Mouse (Mus musculus) liver, embryonic 15.5 days (tissue): Measurements from ENCODE around the gene Eml3. TPM values are rescaled to one million over a fixed set of nuclear protein-coding genes. Genes with fewer than 3 reads are reported as not detected.
"Not testable (repeated sequence)": the region's sequence is repeated elsewhere in the genome, so short reads cannot be mapped to it uniquely, and the experiment has no call there.

Source experiments
- ATAC-seq: fragments of 200-750 bp; cut with Nextera tagmentation; 2 replicates; pipeline ENCODE4 v1.8.0; 2017; ENCODE audit warnings: moderate number of reproducible peaks, mild to moderate bottlenecking, moderate library complexity; ENCODE audit not compliant: insufficient read depth
- H3K27ac ChIP-seq: fragments of 300-500 bp; sonication (generic); replicated peaks from 2 replicates; pipeline ENCODE4 v1.5.1; 2015; ENCODE audit warnings: mild to moderate bottlenecking, inconsistent platforms
- H3K27me3 ChIP-seq: fragments of 300-500 bp; sonication (generic); 2 replicates; pipeline ENCODE4 v1.6.1; 2015; ENCODE audit warnings: mild to moderate bottlenecking, inconsistent platforms
- H3K36me3 ChIP-seq: fragments of 300-500 bp; sonication (generic); replicated peaks from 2 replicates; pipeline ENCODE4 v1.6.1; 2015; ENCODE audit warnings: moderate library complexity, mild to moderate bottlenecking, inconsistent platforms
- H3K4me1 ChIP-seq: fragments of 300-500 bp; sonication (generic); replicated peaks from 2 replicates; pipeline ENCODE4 v1.6.1; 2015; ENCODE audit warnings: inconsistent platforms
- H3K4me2 ChIP-seq: fragments of 300-500 bp; sonication (generic); 2 replicates; pipeline ENCODE4 v1.6.1; 2015; ENCODE audit warnings: moderate library complexity, mild to moderate bottlenecking, inconsistent platforms
- H3K4me3 ChIP-seq: fragments of 300-500 bp; sonication (generic); replicated peaks from 2 replicates; pipeline ENCODE4 v1.5.1; 2015; ENCODE audit warnings: mild to moderate bottlenecking, inconsistent platforms
- H3K9ac ChIP-seq: fragments of 300-500 bp; sonication (generic); 2 replicates; pipeline ENCODE4 v1.6.1; 2015; ENCODE audit warnings: moderate library complexity, mild to moderate bottlenecking, inconsistent platforms
- H3K9me3 ChIP-seq: fragments of 300-500 bp; sonication (generic); replicated peaks from 2 replicates; pipeline ENCODE4 v1.6.1; 2016; ENCODE audit warnings: inconsistent platforms
- WGBS: fragments of 180-500 bp; shearing (Covaris S2); methylation state at CpG from one replicate; pipeline ENCODE4 v1.1.7; 2015; ENCODE audit warnings: mixed read lengths; ENCODE audit not compliant: insufficient replicate concordance; 5-methylcytosine and 5-hydroxymethylcytosine counted together
- polyA plus RNA-seq: library from polyadenylated mRNA; unstranded; fragments of >200 nt; fragmentation: Nextera tagmentation; extraction: Ambion mirVana; gene quantifications from 2 replicates; pipeline ENCODE4 v1.2.1, GENCODE M21; 2015

Gene Eml3
- polyA plus RNA-seq, 1 experiment from 2014 or later: 13.1 TPM

GRCm38 (mm10) chr19:8895397-8895960, 33.9 kb upstream of the Eml3 start:
- Histone ChIP-seq H3K9ac (no peak overlapping the region), H3K36me3 (peaks cover 40% of the 10 kb centered on the region), H3K9me3 (no peaks in the 10 kb centered on the region), H3K4me3 (no peak overlapping the region), H3K4me1 (peaks cover 74% of the 10 kb centered on the region), H3K4me2 (peak overlapping the region; percentile 20), H3K27ac (0 out of 2 replicates have a peak overlapping the region, but pooled peaks have one; percentile 20), H3K27me3 (no peaks in the 10 kb centered on the region)
- 85% methylated on average over 9 of the region's 9 CpGs for WGBS
- ATAC-seq: no peak

GRCm38 (mm10) chr19:8896231-8896630, 33.1 kb upstream of the Eml3 start:
- H3K27me3 ChIP-seq, H3K9ac ChIP-seq, H3K4me3 ChIP-seq, H3K9me3 ChIP-seq, ATAC-seq: not testable (repeated sequence)
- H3K4me1 ChIP-seq: peaks cover 76% of the 10 kb centered on the region
- H3K27ac ChIP-seq: peak overlapping the region; percentile 90
- H3K4me2 ChIP-seq: peak overlapping the region; percentile 20; the same call in 1 of the 2 replicates
- 71% methylated on average over 5 of the region's 5 CpGs for WGBS
- H3K36me3 ChIP-seq: peaks cover 36% of the 10 kb centered on the region

GRCm38 (mm10) chr19:8897211-8897864, 32.0 kb upstream of the Eml3 start:
- not testable (repeated sequence) for H3K27me3 ChIP-seq, H3K9me3 ChIP-seq
- peak overlapping the region; percentile 90 for H3K27ac ChIP-seq
- peak overlapping the region; percentile 91 for H3K9ac ChIP-seq
- ATAC-seq: peak; percentile 33
- H3K36me3 ChIP-seq: peaks cover 43% of the 10 kb centered on the region
- 40% methylated on average over 21 of the region's 21 CpGs for WGBS
- H3K4me1 ChIP-seq: peaks cover 70% of the 10 kb centered on the region
- H3K4me2 ChIP-seq: peak overlapping the region; percentile 81
- peak overlapping the region; percentile 86 for H3K4me3 ChIP-seq

- Histone ChIP-seq H3K4me3 (peak within 1 kb of the TSS; percentile 86), H3K36me3 (peaks cover 47% of the 10 kb centered on the region), H3K4me1 (peaks cover 66% of the 10 kb centered on the region), H3K9me3 (no peaks in the 10 kb centered on the region), H3K27me3 (no peaks in the 10 kb centered on the region), H3K27ac (peak within 1 kb of the TSS; percentile 90), H3K9ac (peak within 1 kb of the TSS; percentile 91), H3K4me2 (peak within 1 kb of the TSS; percentile 81)
- under 1% methylated on average over 53 of the region's 53 CpGs for WGBS
- peak; percentile 98 for ATAC-seq
Observed at GRCm38 (mm10) chr19:8897865-8898495, 31.4 kb upstream of the Eml3 start, which contains the start of gene Ganab. Gene Ganab (plus strand): TSS chr19:8898071.

GRCm38 (mm10) chr19:8898576-8898975, 30.8 kb upstream of the Eml3 start:
- Histone ChIP-seq H3K9ac (peak overlapping the region; percentile 91), H3K36me3 (peaks cover 53% of the 10 kb centered on the region), H3K4me2 (peak overlapping the region; percentile 81), H3K4me3 (peak overlapping the region; percentile 86), H3K27ac (peak overlapping the region; percentile 90), H3K27me3 (no peaks in the 10 kb centered on the region), H3K9me3 (no peaks in the 10 kb centered on the region), H3K4me1 (peaks cover 61% of the 10 kb centered on the region)
- no peak for ATAC-seq
- 3% methylated on average over 13 of the region's 13 CpGs for WGBS

GRCm38 (mm10) chr19:8899079-8899478, 30.3 kb upstream of the Eml3 start:
- Histone ChIP-seq H3K27ac (peak overlapping the region; percentile 31; the same call in 1 of the 2 replicates), H3K9ac (peak overlapping the region; percentile 91), H3K4me3 (peak overlapping the region; percentile 86), H3K4me2 (peak overlapping the region; percentile 81), H3K4me1 (peaks cover 56% of the 10 kb centered on the region), H3K36me3 (peaks cover 58% of the 10 kb centered on the region), H3K9me3 (no peaks in the 10 kb centered on the region), H3K27me3 (no peaks in the 10 kb centered on the region)
- no peak for ATAC-seq
- WGBS: 33% methylated on average over 3 of the region's 3 CpGs

- Histone ChIP-seq H3K4me2 (no peak overlapping the region), H3K9me3 (no peaks in the 10 kb centered on the region), H3K27me3 (no peaks in the 10 kb centered on the region), H3K36me3 (peaks cover 69% of the 10 kb centered on the region), H3K4me3 (no peak overlapping the region), H3K4me1 (peaks cover 29% of the 10 kb centered on the region), H3K9ac (no peak overlapping the region), H3K27ac (no peak overlapping the region)
- ATAC-seq: no peak
- 84% methylated on average over 5 of the region's 5 CpGs for WGBS
Observed at GRCm38 (mm10) chr19:8903412-8903811, 25.9 kb upstream of the Eml3 start.

GRCm38 (mm10) chr19:8908531-8908930, 20.8 kb upstream of the Eml3 start:
- H3K36me3 ChIP-seq: peaks cover 96% of the 10 kb centered on the region
- no peak for ATAC-seq

GRCm38 (mm10) chr19:8911810-8912209, 17.5 kb upstream of the Eml3 start:
- WGBS: 86% methylated on average over 5 of the region's 5 CpGs
- H3K4me1 ChIP-seq: 0 out of 2 replicates have a peak, but pooled peaks cover 3% of the 10 kb centered on the region
- H3K9ac ChIP-seq: no peak overlapping the region

More at GRCm38 (mm10) chr19:8908531-8908930, 20.8 kb upstream of the Eml3 start:
- Histone ChIP-seq H3K27ac (no peak overlapping the region), H3K9me3 (no peaks in the 10 kb centered on the region), H3K4me2 (no peak overlapping the region), H3K4me3 (no peak overlapping the region), H3K27me3 (no peaks in the 10 kb centered on the region), H3K9ac (no peak overlapping the region), H3K4me1 (no peaks in the 10 kb centered on the region)
- 82% methylated on average over 6 of the region's 6 CpGs for WGBS

GRCm38 (mm10) chr19:8914212-8914611, 15.1 kb upstream of the Eml3 start:
- Histone ChIP-seq H3K36me3 (peaks cover 80% of the 10 kb centered on the region), H3K4me2 (no peak overlapping the region), H3K4me3 (no peak overlapping the region), H3K9ac (no peak overlapping the region), H3K27me3 (no peaks in the 10 kb centered on the region), H3K27ac (no peak overlapping the region), H3K4me1 (peaks cover 6% of the 10 kb centered on the region), H3K9me3 (no peaks in the 10 kb centered on the region)
- ATAC-seq: no peak
- WGBS: 85% methylated on average over 3 of the region's 3 CpGs

More at GRCm38 (mm10) chr19:8911810-8912209, 17.5 kb upstream of the Eml3 start:
- no peak overlapping the region for H3K27ac ChIP-seq
- H3K4me2 ChIP-seq: no peak overlapping the region
- peaks cover 99% of the 10 kb centered on the region for H3K36me3 ChIP-seq
- no peak for ATAC-seq
- H3K9me3 ChIP-seq: no peaks in the 10 kb centered on the region
- H3K4me3 ChIP-seq: no peak overlapping the region
- H3K27me3 ChIP-seq: no peaks in the 10 kb centered on the region

GRCm38 (mm10) chr19:8919000-8919399, 10.4 kb upstream of the Eml3 start:
- H3K4me1 ChIP-seq: peaks cover 43% of the 10 kb centered on the region
- peaks cover 40% of the 10 kb centered on the region for H3K36me3 ChIP-seq
- no peak for ATAC-seq
- H3K27me3 ChIP-seq: no peaks in the 10 kb centered on the region
- H3K4me2 ChIP-seq: no peak overlapping the region
- H3K9me3 ChIP-seq: no peaks in the 10 kb centered on the region
- no peak overlapping the region for H3K4me3 ChIP-seq
- H3K9ac ChIP-seq: no peak overlapping the region
- 67% methylated on average over 3 of the region's 3 CpGs for WGBS
- H3K27ac ChIP-seq: no peak overlapping the region
